Mouse (Mus musculus) midbrain, postnatal 0 days (tissue): ENCODE measurements around the gene Pou5f2. TPM values are rescaled to one million over a fixed set of nuclear protein-coding genes. Genes with fewer than 3 reads are reported as not detected.

ENCODE experiments used
- ATAC-seq: fragments of 200-750 bp; cut with Nextera tagmentation; 2 replicates; pipeline ENCODE4 v1.8.0; 2017; ENCODE audit warnings: moderate number of reproducible peaks, mild to moderate bottlenecking, moderate TSS enrichment, moderate library complexity; ENCODE audit not compliant: low FRiP score
- DNase-seq: peaks from one replicate; pipeline ENCODE4 v3.0.0-alpha.2; 2015; ENCODE audit warnings: low spot score
- H3K27ac ChIP-seq: fragments of 300-500 bp; sonication (generic); 2 replicates; pipeline ENCODE4 v1.5.1; 2014; ENCODE audit warnings: low read depth, mild to moderate bottlenecking, low read length, mixed read lengths
- H3K27me3 ChIP-seq: fragments of 300-500 bp; sonication (generic); 2 replicates; pipeline ENCODE4 v1.6.1; 2014; ENCODE audit warnings: low read length, control low read depth, mixed read lengths; ENCODE audit not compliant: insufficient read depth
- H3K36me3 ChIP-seq: fragments of 300-500 bp; sonication (generic); 2 replicates; pipeline ENCODE4 v1.6.1; 2014; ENCODE audit warnings: low read length, control low read depth, mixed read lengths; ENCODE audit not compliant: insufficient read depth
- H3K4me1 ChIP-seq: fragments of 300-500 bp; sonication (generic); 2 replicates; pipeline ENCODE4 v1.6.1; 2014; ENCODE audit warnings: mild to moderate bottlenecking, control low read depth, antibody characterized with exemption, low read length, mixed read lengths; ENCODE audit not compliant: insufficient read depth
- H3K4me2 ChIP-seq: fragments of 300-500 bp; sonication (generic); 2 replicates; pipeline ENCODE4 v1.6.1; 2014; ENCODE audit warnings: low read depth, mild to moderate bottlenecking, low read length, mixed read lengths; ENCODE audit not compliant: poor library complexity, severe bottlenecking
- H3K4me3 ChIP-seq: fragments of 300-500 bp; sonication (generic); 2 replicates; pipeline ENCODE4 v1.5.1; 2014; ENCODE audit warnings: low read depth, mild to moderate bottlenecking, low read length, moderate library complexity
- H3K9ac ChIP-seq: fragments of 300-500 bp; sonication (generic); replicated peaks from 2 replicates; pipeline ENCODE4 v1.6.1; 2014; ENCODE audit warnings: mild to moderate bottlenecking, low read length, moderate library complexity, mixed read lengths; ENCODE audit not compliant: poor library complexity, severe bottlenecking
- H3K9me3 ChIP-seq: fragments of 300-500 bp; sonication (generic); 2 replicates; pipeline ENCODE4 v1.6.1; 2016; ENCODE audit warnings: low read length, control low read depth
- CTCF ChIP-seq: IDR thresholded peaks from 2 replicates; pipeline ENCODE4 v1.5.1; 2016; ENCODE audit warnings: antibody characterized with exemption, mild to moderate bottlenecking
- WGBS: fragments of 180-500 bp; shearing (Covaris S2); extraction: QIAGEN DNeasy Blood & Tissue Kit; methylation state at CpG from one replicate; pipeline ENCODE4 v1.1.7; 2014; 5-methylcytosine and 5-hydroxymethylcytosine counted together
- polyA plus RNA-seq: library from polyadenylated mRNA; unstranded; fragments of >200 nt; fragmentation: Nextera tagmentation; extraction: Ambion mirVana; gene quantifications from 2 replicates; pipeline ENCODE4 v1.2.1, GENCODE M21; 2015
- total RNA-seq: library from RNA; depleted of rRNA; stranded (reverse); fragments of >200 nt; gene quantifications from 2 replicates; pipeline ENCODE4 v1.2.3, GENCODE M21; 2014; rRNA removed

The Pou5f2 gene
- total RNA-seq = 0.61 and 1.7 TPM in 2 replicates
- polyA plus RNA-seq = 0.36 and 0.43 TPM in 2 replicates

DNA sequence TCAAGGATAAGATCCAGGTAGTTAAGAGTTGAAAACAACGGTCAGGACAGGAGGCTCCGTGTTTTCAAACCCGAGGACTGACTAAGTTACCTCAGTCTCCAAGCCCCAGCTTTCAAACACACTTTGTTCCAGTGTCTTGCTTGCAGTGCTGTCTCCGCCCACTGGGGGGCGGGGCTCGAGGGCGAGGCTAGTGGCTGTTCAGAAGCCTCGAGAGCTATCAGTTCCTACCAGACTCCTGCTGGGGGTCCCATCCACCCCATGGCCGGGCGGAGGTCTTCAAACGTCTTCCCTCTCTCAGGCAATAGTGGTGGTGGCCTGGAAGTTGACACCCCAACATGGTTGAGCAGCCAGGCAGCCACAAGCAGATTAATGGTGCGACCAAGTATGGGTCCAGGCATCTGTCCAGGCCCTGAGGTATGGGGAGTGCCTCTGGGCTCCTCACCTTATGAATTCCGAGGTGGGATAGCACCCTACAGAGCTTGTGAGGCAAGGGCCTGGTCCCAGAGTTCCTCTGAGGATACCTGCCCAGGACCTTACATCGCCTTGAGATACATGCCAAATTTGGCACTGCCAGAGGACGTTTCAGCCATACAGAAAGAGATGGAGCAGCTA lies at the start of gene Pou5f2:
Gene Pou5f2 (plus strand): TSS at position 220 of the 612 bp plus-strand sequence.
- H3K27me3 ChIP-seq = no peaks in the 10 kb centered on the region
- ATAC-seq (no peak), DNase-seq (no peak)
- H3K4me2 ChIP-seq = no peak within 1 kb of the TSS
- H3K4me3 ChIP-seq = no peak within 1 kb of the TSS
- H3K27ac ChIP-seq = no peak within 1 kb of the TSS
- TF ChIP-seq CTCF = no peak
- H3K9ac ChIP-seq = no peak within 1 kb of the TSS
- no peaks in the 10 kb centered on the region for H3K9me3 ChIP-seq
- WGBS = 62% methylated on average over 15 of the region's 15 CpGs
- H3K4me1 ChIP-seq = no peaks in the 10 kb centered on the region
- H3K36me3 ChIP-seq = no peaks in the 10 kb centered on the region

GRCm38 (mm10) chr13:77976248-77976647 lies 48.5 kb upstream of the Pou5f2 start:
- H3K27me3 ChIP-seq = no peaks in the 10 kb centered on the region
- ATAC-seq = no peak
- TF ChIP-seq CTCF = no peak
- H3K9ac ChIP-seq = no peak overlapping the region
- H3K4me3 ChIP-seq = no peak overlapping the region
- no peak for DNase-seq
- H3K9me3 ChIP-seq = no peaks in the 10 kb centered on the region
- 81% methylated on average over 3 of the region's 3 CpGs for WGBS
- H3K4me2 ChIP-seq = no peak overlapping the region
- no peaks in the 10 kb centered on the region for H3K36me3 ChIP-seq
- no peaks in the 10 kb centered on the region for H3K4me1 ChIP-seq
- H3K27ac ChIP-seq = no peak overlapping the region

- Histone ChIP-seq H3K9me3 (no peaks in the 10 kb centered on the region), H3K4me2 (no peak overlapping the region), H3K27me3 (no peaks in the 10 kb centered on the region), H3K4me1 (no peaks in the 10 kb centered on the region), H3K36me3 (no peaks in the 10 kb centered on the region), H3K9ac (no peak overlapping the region), H3K27ac (no peak overlapping the region), H3K4me3 (no peak overlapping the region)
- 66% methylated on average over 1 of the region's 1 CpGs for whole genome bisulfite sequencing
- ATAC-seq = no peak
- no peak for TF ChIP-seq CTCF
- no peak for DNase-seq
These were observed 47.6 kb upstream of the Pou5f2 start for GRCm38 (mm10) chr13:77977121-77977520.

DNA sequence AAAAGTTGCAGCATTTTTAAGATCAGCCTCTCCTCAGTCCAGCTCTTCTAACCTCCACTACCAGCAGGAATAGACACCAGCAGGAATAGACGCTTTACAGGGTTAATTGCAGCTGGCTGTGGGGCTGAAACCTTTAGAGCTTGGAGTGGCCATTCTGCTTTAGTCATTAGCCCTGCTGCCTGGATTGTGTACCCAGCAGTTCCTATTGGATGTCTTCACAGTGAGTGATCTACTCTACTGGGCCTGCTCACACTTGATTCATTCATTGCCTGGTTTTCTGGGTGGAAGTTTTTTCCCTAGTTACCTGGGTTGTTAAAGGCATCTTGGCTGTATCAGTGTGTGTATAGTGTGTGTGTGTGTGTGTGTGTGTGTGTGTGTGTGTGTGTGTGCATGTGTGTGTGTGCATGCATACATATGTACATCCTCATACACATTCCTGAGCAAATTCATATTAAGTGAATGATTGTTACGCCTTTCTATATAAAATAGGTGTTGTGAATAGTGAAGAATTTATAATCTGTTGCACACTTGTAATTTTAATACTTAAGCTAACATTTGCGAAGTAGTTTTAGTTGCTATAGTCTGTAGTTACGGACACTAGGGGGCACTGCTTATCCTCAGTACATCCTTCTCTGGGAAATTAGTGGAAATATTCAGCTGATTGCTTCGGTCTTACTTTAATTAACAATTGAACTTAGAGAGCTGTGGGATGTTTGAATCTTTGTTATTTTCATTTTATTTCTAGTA lies 42.4 kb upstream of the Pou5f2 start:
- Histone ChIP-seq H3K4me2 (no peak overlapping the region), H3K9ac (no peak overlapping the region), H3K9me3 (no peaks in the 10 kb centered on the region), H3K36me3 (no peaks in the 10 kb centered on the region), H3K4me1 (no peaks in the 10 kb centered on the region), H3K27ac (no peak overlapping the region), H3K27me3 (no peaks in the 10 kb centered on the region), H3K4me3 (no peak overlapping the region)
- peak; percentile 80 for TF ChIP-seq CTCF
- ATAC-seq (no peak), DNase-seq (peak; percentile 83)
- WGBS = 28% methylated on average over 5 of the region's 5 CpGs

GRCm38 (mm10) chr13:77982852-77983202 lies 41.9 kb upstream of the Pou5f2 start:
- H3K9ac ChIP-seq = no peak overlapping the region
- no peak for ATAC-seq
- H3K27ac ChIP-seq = no peak overlapping the region
- no peaks in the 10 kb centered on the region for H3K27me3 ChIP-seq
- H3K9me3 ChIP-seq = no peaks in the 10 kb centered on the region
- no peak overlapping the region for H3K4me3 ChIP-seq
- H3K36me3 ChIP-seq = no peaks in the 10 kb centered on the region
- H3K4me1 ChIP-seq = no peaks in the 10 kb centered on the region
- no peak for TF ChIP-seq CTCF
- no peak for DNase-seq
- H3K4me2 ChIP-seq = no peak overlapping the region
- 59% methylated on average over 2 of the region's 2 CpGs for WGBS

- TF ChIP-seq CTCF = no peak
- WGBS = 77% methylated on average over 5 of the region's 5 CpGs
- Histone ChIP-seq H3K4me2 (no peak overlapping the region), H3K36me3 (no peaks in the 10 kb centered on the region), H3K9ac (no peak overlapping the region), H3K9me3 (no peaks in the 10 kb centered on the region), H3K27me3 (no peaks in the 10 kb centered on the region), H3K27ac (no peak overlapping the region), H3K4me1 (no peaks in the 10 kb centered on the region), H3K4me3 (no peak overlapping the region)
- ATAC-seq (no peak), DNase-seq (no peak)
These were observed 33.4 kb upstream of the Pou5f2 start for GRCm38 (mm10) chr13:77991189-77991886.
